Mouse (Mus musculus): ENCODE measurements at regions not wholly inside any gene's neighbourhood (a gene's known extent, or its start where the extent isn't known, plus 50 kb on each side); places are given as distances from the start of the nearest gene placed in this dataset.
A peak's percentile ranks its signal among the peaks of the same experiment; 100 is the strongest.

DNA sequence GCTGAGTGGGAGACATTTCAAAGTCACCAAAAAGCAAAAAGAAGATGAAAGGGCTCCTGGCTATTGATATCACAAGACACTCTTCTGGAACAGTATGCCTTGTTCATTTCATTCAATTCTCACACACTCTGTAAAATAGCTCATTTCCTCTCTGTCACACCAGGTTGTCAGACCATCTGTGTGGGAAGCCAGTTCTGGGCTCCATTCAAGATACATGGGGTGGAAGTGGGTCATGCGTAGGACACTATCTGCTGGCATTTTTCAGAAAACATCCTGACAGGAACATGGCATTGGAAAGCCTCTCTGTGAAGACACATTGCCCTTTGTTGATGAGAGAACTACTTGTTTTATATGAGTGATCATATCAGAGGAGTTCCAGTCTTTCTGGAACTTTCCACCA, 162.1 kb upstream of the Rag2 start:
- Histone ChIP-seq H3K9me3 (ENCODE audit: control insufficient read depth, low read length) (no peaks in the 10 kb centered on the region), H3K27ac (replicated peaks; ENCODE audit: low read depth, low read length) (no peak overlapping the region), H3K36me3 (ENCODE audit: control insufficient read depth, insufficient read depth, low read length) (no peaks in the 10 kb centered on the region), H3K4me2 (replicated peaks; ENCODE audit: low read depth, low read length, severe bottlenecking) (no peak overlapping the region), H3K4me1 (ENCODE audit: control insufficient read depth, insufficient read depth, low read length) (no peaks in the 10 kb centered on the region), H3K9ac (ENCODE audit: low read depth, low read length, severe bottlenecking) (no peak overlapping the region), H3K4me3 (replicated peaks; ENCODE audit: low read length) (no peak overlapping the region), H3K27me3 (ENCODE audit: control insufficient read depth, insufficient read depth, low read length) (no peaks in the 10 kb centered on the region)
- WGBS: 96% methylated on average over 1 of the region's 1 CpGs
- DNase-seq (ENCODE audit: low spot score) (no peak), ATAC-seq (ENCODE audit: low FRiP score, low read depth) (no peak)
- no peak for TF ChIP-seq POLR2A (IDR thresholded peaks at IDR 0.05; ENCODE audit: borderline replicate concordance, extremely low read depth, insufficient read depth, insufficient read length)

- H3K4me1 ChIP-seq (ENCODE audit: control insufficient read depth, insufficient read depth, low read length): no peaks in the 10 kb centered on the region
- H3K27me3 ChIP-seq (ENCODE audit: control insufficient read depth, insufficient read depth, low read length): no peaks in the 10 kb centered on the region
- 60% methylated on average over 9 of the region's 9 CpGs for WGBS
- no peak overlapping the region for H3K4me3 ChIP-seq (replicated peaks; ENCODE audit: low read length)
- H3K9ac ChIP-seq (ENCODE audit: low read depth, low read length, severe bottlenecking): no peak overlapping the region
- ATAC-seq (ENCODE audit: low FRiP score, low read depth) (no peak), DNase-seq (ENCODE audit: low spot score) (no peak)
- H3K36me3 ChIP-seq (ENCODE audit: control insufficient read depth, insufficient read depth, low read length): no peaks in the 10 kb centered on the region
- no peak overlapping the region for H3K4me2 ChIP-seq (replicated peaks; ENCODE audit: low read depth, low read length, severe bottlenecking)
- no peak for TF ChIP-seq POLR2A (IDR thresholded peaks at IDR 0.05; ENCODE audit: borderline replicate concordance, extremely low read depth, insufficient read depth, insufficient read length)
- no peak overlapping the region for H3K27ac ChIP-seq (replicated peaks; ENCODE audit: low read depth, low read length)
- no peaks in the 10 kb centered on the region for H3K9me3 ChIP-seq (ENCODE audit: control insufficient read depth, low read length)
These were observed 160.0 kb upstream of the Rag2 start for GRCm38 (mm10) chr2:101464291-101465140.

GRCm38 (mm10) chr2:101470569-101471100, 153.9 kb upstream of the Rag2 start:
- DNase-seq (ENCODE audit: low spot score) (no peak), ATAC-seq (ENCODE audit: low FRiP score, low read depth) (no peak)
- H3K4me2 ChIP-seq (replicated peaks; ENCODE audit: low read depth, low read length, severe bottlenecking): no peak overlapping the region
- H3K27me3 ChIP-seq (ENCODE audit: control insufficient read depth, insufficient read depth, low read length): no peaks in the 10 kb centered on the region
- no peaks in the 10 kb centered on the region for H3K9me3 ChIP-seq (ENCODE audit: control insufficient read depth, low read length)
- no peak overlapping the region for H3K9ac ChIP-seq (ENCODE audit: low read depth, low read length, severe bottlenecking)
- no peaks in the 10 kb centered on the region for H3K36me3 ChIP-seq (ENCODE audit: control insufficient read depth, insufficient read depth, low read length)
- H3K4me1 ChIP-seq (ENCODE audit: control insufficient read depth, insufficient read depth, low read length): no peaks in the 10 kb centered on the region
- WGBS: 87% methylated on average over 6 of the region's 6 CpGs
- H3K4me3 ChIP-seq (replicated peaks; ENCODE audit: low read length): no peak overlapping the region
- H3K27ac ChIP-seq (replicated peaks; ENCODE audit: low read depth, low read length): no peak overlapping the region
- TF ChIP-seq POLR2A (IDR thresholded peaks at IDR 0.05; ENCODE audit: borderline replicate concordance, extremely low read depth, insufficient read depth, insufficient read length): no peak

- no peak overlapping the region for H3K4me3 ChIP-seq (replicated peaks; ENCODE audit: low read length)
- H3K4me1 ChIP-seq (ENCODE audit: control insufficient read depth, insufficient read depth, low read length): no peaks in the 10 kb centered on the region
- no peak for TF ChIP-seq POLR2A (IDR thresholded peaks at IDR 0.05; ENCODE audit: borderline replicate concordance, extremely low read depth, insufficient read depth, insufficient read length)
- no peaks in the 10 kb centered on the region for H3K27me3 ChIP-seq (ENCODE audit: control insufficient read depth, insufficient read depth, low read length)
- H3K27ac ChIP-seq (replicated peaks; ENCODE audit: low read depth, low read length): no peak overlapping the region
- no peak overlapping the region for H3K9ac ChIP-seq (ENCODE audit: low read depth, low read length, severe bottlenecking)
- no peaks in the 10 kb centered on the region for H3K36me3 ChIP-seq (ENCODE audit: control insufficient read depth, insufficient read depth, low read length)
- H3K4me2 ChIP-seq (replicated peaks; ENCODE audit: low read depth, low read length, severe bottlenecking): no peak overlapping the region
- no peaks in the 10 kb centered on the region for H3K9me3 ChIP-seq (ENCODE audit: control insufficient read depth, low read length)
- ATAC-seq (ENCODE audit: low FRiP score, low read depth): peak; percentile 75; the same call in 1 of the 2 replicates
- DNase-seq (ENCODE audit: low spot score): peak; percentile 90
- WGBS: 31% methylated on average over 8 of the region's 8 CpGs
These were observed 151.9 kb upstream of the Rag2 start for GRCm38 (mm10) chr2:101472449-101473115.

DNA sequence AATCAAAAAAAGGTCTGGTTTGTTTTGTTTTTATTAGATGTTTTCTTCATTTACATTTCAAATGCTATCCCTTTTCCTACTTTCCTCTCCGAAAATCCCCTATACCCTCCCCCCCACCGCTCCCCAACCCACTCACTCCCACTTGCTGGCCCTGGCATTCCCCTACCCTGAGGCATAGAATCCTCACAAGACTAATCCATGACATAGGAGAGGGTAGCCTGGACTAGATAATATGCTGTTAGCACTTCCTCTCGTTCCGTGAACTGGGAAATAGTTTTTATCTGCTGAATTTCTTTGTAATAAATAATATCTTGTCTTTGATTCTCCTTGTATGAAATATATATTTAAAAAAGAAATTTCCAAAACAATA, 151.4 kb upstream of the Rag2 start:
- Histone ChIP-seq H3K36me3 (ENCODE audit: control insufficient read depth, insufficient read depth, low read length) (no peaks in the 10 kb centered on the region), H3K4me2 (replicated peaks; ENCODE audit: low read depth, low read length, severe bottlenecking) (no peak overlapping the region), H3K9ac (ENCODE audit: low read depth, low read length, severe bottlenecking) (no peak overlapping the region), H3K4me1 (ENCODE audit: control insufficient read depth, insufficient read depth, low read length) (no peaks in the 10 kb centered on the region), H3K27ac (replicated peaks; ENCODE audit: low read depth, low read length) (no peak overlapping the region), H3K9me3 (ENCODE audit: control insufficient read depth, low read length) (no peaks in the 10 kb centered on the region), H3K4me3 (replicated peaks; ENCODE audit: low read length) (no peak overlapping the region), H3K27me3 (ENCODE audit: control insufficient read depth, insufficient read depth, low read length) (no peaks in the 10 kb centered on the region)
- ATAC-seq (ENCODE audit: low FRiP score, low read depth) (no peak), DNase-seq (ENCODE audit: low spot score) (no peak)
- 87% methylated on average over 4 of the region's 4 CpGs for WGBS
- no peak for TF ChIP-seq POLR2A (IDR thresholded peaks at IDR 0.05; ENCODE audit: borderline replicate concordance, extremely low read depth, insufficient read depth, insufficient read length)

All from limb, embryonic 14.5 days (tissue).